Mouse (Mus musculus) spleen, adult 2 months (tissue): Measurements from ENCODE around the gene March1.

Experiments used
- CTCF ChIP-seq: fragments of 200-500 bp; IDR thresholded peaks from 2 replicates; pipeline ENCODE4 v1.5.1; 2011; ENCODE audit warnings: mild to moderate bottlenecking, inconsistent platforms; ENCODE audit not compliant: insufficient read depth, insufficient read length, insufficient replicate concordance; ENCODE audit errors: extremely low read depth
- POLR2A ChIP-seq: fragments of 200-500 bp; IDR thresholded peaks from 2 replicates; pipeline ENCODE4 v1.6.1; 2011; ENCODE audit warnings: low read depth, low read length, inconsistent platforms

- no peak for TF ChIP-seq POLR2A
- no peak for TF ChIP-seq CTCF
Measured at GRCm38 (mm10) chr8:66437929-66438328, 820.2 kb downstream of the March1 start.
